Mouse (Mus musculus) megakaryocyte, embryonic 14.5 days (primary cell): ENCODE measurements around the gene Eftud2.

Experiments used
- FLI1 ChIP-seq: IDR thresholded peaks from 2 replicates; pipeline ENCODE4 v1.6.1; 2012; ENCODE audit warnings: low read length, inconsistent platforms, mixed read lengths
- GATA1 ChIP-seq: IDR thresholded peaks from 3 replicates; pipeline ENCODE4 v1.6.1; 2012; ENCODE audit warnings: mixed read lengths, low read length, inconsistent platforms, borderline replicate concordance

DNA sequence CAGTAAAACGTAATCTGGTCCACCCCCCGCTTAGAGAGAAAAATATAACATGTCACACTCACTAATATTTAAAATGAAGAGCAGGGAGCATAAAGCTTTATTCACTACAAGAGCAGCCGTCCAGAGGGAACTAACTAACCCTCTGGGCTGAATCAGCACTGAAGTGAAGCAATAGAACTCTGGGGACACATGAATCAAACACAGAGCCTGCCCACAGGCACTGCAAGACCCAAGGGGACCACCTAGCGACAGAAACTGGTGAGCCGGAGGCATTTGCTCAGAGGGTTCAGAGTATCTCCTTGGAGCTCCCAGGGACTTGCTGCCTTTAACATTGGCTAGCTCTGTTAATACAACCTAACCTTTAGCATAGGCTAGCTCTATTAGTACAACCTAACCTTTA, 9.3 kb upstream of the Eftud2 start:
- TF ChIP-seq GATA1 (no peak), FLI1 (no peak)
